Mouse (Mus musculus) stomach, postnatal 0 days (tissue): ENCODE results near the gene Adamts13.

Experiments used
- CTCF ChIP-seq: IDR thresholded peaks from 2 replicates; pipeline ENCODE4 v1.5.1; 2016; ENCODE audit warnings: antibody characterized with exemption, low read depth, mild to moderate bottlenecking, moderate library complexity
- EP300 ChIP-seq: optimal IDR thresholded peaks from 2 replicates; pipeline ENCODE3; 2016; ENCODE audit warnings: antibody characterized with exemption

- TF ChIP-seq CTCF (no peak), EP300 (no peak)
These were observed 15.7 kb upstream of the Adamts13 start for GRCm38 (mm10) chr2:26957488-26957859.
